Mouse (Mus musculus) hindbrain, embryonic 16.5 days (tissue): ENCODE results near the gene Gpr173. TPM values are rescaled to one million over a fixed set of nuclear protein-coding genes. Genes with fewer than 3 reads are reported as not detected.
"Not testable (repeated sequence)": the region's sequence is repeated elsewhere in the genome, so short reads cannot be mapped to it uniquely, and the experiment has no call there.

Experiments used
- ATAC-seq: fragments of 200-750 bp; cut with Nextera tagmentation; 2 replicates; pipeline ENCODE4 v1.8.0; 2017; ENCODE audit warnings: moderate TSS enrichment, moderate library complexity
- H3K27ac ChIP-seq: fragments of 300-500 bp; sonication (generic); 2 replicates; pipeline ENCODE4 v1.5.1; 2014; ENCODE audit warnings: low read depth, mild to moderate bottlenecking, control low read depth, low read length, moderate library complexity
- H3K27me3 ChIP-seq: fragments of 300-500 bp; sonication (generic); replicated peaks from 2 replicates; pipeline ENCODE4 v1.6.1; 2014; ENCODE audit warnings: low read length; ENCODE audit not compliant: control insufficient read depth, insufficient read depth
- H3K36me3 ChIP-seq: fragments of 300-500 bp; sonication (generic); 2 replicates; pipeline ENCODE4 v1.6.1; 2014; ENCODE audit warnings: mild to moderate bottlenecking, low read length, moderate library complexity, mixed read lengths; ENCODE audit not compliant: control insufficient read depth, insufficient read depth
- H3K4me1 ChIP-seq: fragments of 300-500 bp; sonication (generic); 2 replicates; pipeline ENCODE4 v1.6.1; 2014; ENCODE audit warnings: low read depth, low read length; ENCODE audit not compliant: control insufficient read depth, insufficient read depth
- H3K4me2 ChIP-seq: fragments of 300-500 bp; sonication (generic); 2 replicates; pipeline ENCODE4 v1.6.1; 2014; ENCODE audit warnings: mild to moderate bottlenecking, low read length, control low read depth, moderate library complexity
- H3K4me3 ChIP-seq: fragments of 300-500 bp; sonication (generic); 2 replicates; pipeline ENCODE4 v1.5.1; 2014; ENCODE audit warnings: mild to moderate bottlenecking, low read length, control low read depth, moderate library complexity
- H3K9ac ChIP-seq: fragments of 300-500 bp; sonication (generic); 2 replicates; pipeline ENCODE4 v1.6.1; 2014; ENCODE audit warnings: low read depth, mild to moderate bottlenecking, control low read depth, low read length, moderate library complexity
- H3K9me3 ChIP-seq: fragments of 300-500 bp; sonication (generic); 2 replicates; pipeline ENCODE4 v1.6.1; 2014; ENCODE audit warnings: mild to moderate bottlenecking, low read length, moderate library complexity; ENCODE audit not compliant: control insufficient read depth
- WGBS: fragments of 180-500 bp; shearing (Covaris S2); extraction: QIAGEN DNeasy Blood & Tissue Kit; methylation state at CpG from one replicate; pipeline ENCODE4 v1.1.7; 2014; 5-methylcytosine and 5-hydroxymethylcytosine counted together
- polyA plus RNA-seq: library from polyadenylated mRNA; unstranded; fragments of >200 nt; fragmentation: Nextera tagmentation; extraction: Ambion mirVana; gene quantifications from 2 replicates; pipeline ENCODE4 v1.2.1, GENCODE M21; 2015

The Gpr173 gene
- polyA plus RNA-seq, 1 experiment from 2014 or later = 8.5 TPM

GRCm38 (mm10) chrX:152342358-152342901 lies 26.1 kb downstream of the Gpr173 start, which contains the start of gene Tspyl2:
TSS of gene Tspyl2 (minus strand) at chrX:152342425.
- peak within 1 kb of the TSS; percentile 90 for H3K27ac ChIP-seq
- peak within 1 kb of the TSS; percentile 83 for H3K9ac ChIP-seq
- H3K36me3 ChIP-seq = 0 out of 2 replicates have a peak, but pooled peaks cover 3% of the 10 kb centered on the region
- WGBS = 11% methylated on average over 26 of the region's 27 CpGs
- H3K27me3 ChIP-seq = peaks cover 32% of the 10 kb centered on the region
- peak within 1 kb of the TSS; percentile 71 for H3K4me2 ChIP-seq
- ATAC-seq = peak; percentile 97
- peak within 1 kb of the TSS; percentile 59 for H3K4me3 ChIP-seq
- H3K9me3 ChIP-seq = no peaks in the 10 kb centered on the region
- peaks cover 8% of the 10 kb centered on the region for H3K4me1 ChIP-seq

- H3K27me3 ChIP-seq = peaks cover 26% of the 10 kb centered on the region
- WGBS = 25% methylated on average over 11 of the region's 11 CpGs
- peak overlapping the region; percentile 83 for H3K9ac ChIP-seq
- H3K4me2 ChIP-seq = peak overlapping the region; percentile 71
- H3K27ac ChIP-seq = peak overlapping the region; percentile 90
- no peaks in the 10 kb centered on the region for H3K9me3 ChIP-seq
- peak overlapping the region; percentile 59 for H3K4me3 ChIP-seq
- no peak for ATAC-seq
- 0 out of 2 replicates have a peak, but pooled peaks cover 3% of the 10 kb centered on the region for H3K36me3 ChIP-seq
- H3K4me1 ChIP-seq = peaks cover 8% of the 10 kb centered on the region
Observed at GRCm38 (mm10) chrX:152341496-152341895, 27.0 kb downstream of the Gpr173 start.

GRCm38 (mm10) chrX:152336546-152337332 lies 31.8 kb downstream of the Gpr173 start:
- peaks cover 8% of the 10 kb centered on the region for H3K4me1 ChIP-seq
- ATAC-seq = peak; percentile 99
- 0 out of 2 replicates have a peak, but pooled peaks cover 3% of the 10 kb centered on the region for H3K36me3 ChIP-seq
- H3K27ac ChIP-seq = peak overlapping the region; percentile 90
- H3K9me3 ChIP-seq = no peaks in the 10 kb centered on the region
- WGBS = 13% methylated on average over 33 of the region's 33 CpGs
- peak overlapping the region; percentile 24 for H3K4me3 ChIP-seq
- H3K9ac ChIP-seq = peak overlapping the region; percentile 54
- peak overlapping the region; percentile 54 for H3K4me2 ChIP-seq
- peaks cover 9% of the 10 kb centered on the region for H3K27me3 ChIP-seq

- H3K9ac ChIP-seq, H3K36me3 ChIP-seq, H3K9me3 ChIP-seq, H3K4me1 ChIP-seq, ATAC-seq, H3K27me3 ChIP-seq: not testable (repeated sequence)
- Histone ChIP-seq H3K4me3 (peak overlapping the region; percentile 24; the same call in 1 of the 2 replicates), H3K27ac (peak overlapping the region; percentile 44; the same call in 1 of the 2 replicates), H3K4me2 (peak overlapping the region; percentile 54; the same call in 1 of the 2 replicates)
- WGBS = 28% methylated on average over 4 of the region's 4 CpGs
Observed at GRCm38 (mm10) chrX:152336123-152336522, 32.4 kb downstream of the Gpr173 start.

GRCm38 (mm10) chrX:152329400-152329799 lies 39.1 kb downstream of the Gpr173 start:
- ATAC-seq, H3K4me1 ChIP-seq, H3K9ac ChIP-seq, H3K4me3 ChIP-seq, H3K27ac ChIP-seq, H3K4me2 ChIP-seq, H3K36me3 ChIP-seq, H3K9me3 ChIP-seq: not testable (repeated sequence)
- H3K27me3 ChIP-seq = peaks cover 15% of the 10 kb centered on the region

GRCm38 (mm10) chrX:152327689-152328052 lies 40.8 kb downstream of the Gpr173 start:
- H3K9me3 ChIP-seq = no peaks in the 10 kb centered on the region
- no peaks in the 10 kb centered on the region for H3K36me3 ChIP-seq
- 31% methylated on average over 8 of the region's 8 CpGs for WGBS
- ATAC-seq = no peak; the same call in 1 of the 2 replicates
- peak overlapping the region; percentile 58 for H3K4me2 ChIP-seq
- no peaks in the 10 kb centered on the region for H3K4me1 ChIP-seq
- H3K9ac ChIP-seq = peak overlapping the region; percentile 11; the same call in 1 of the 2 replicates
- no peak overlapping the region for H3K27ac ChIP-seq
- H3K4me3 ChIP-seq = peak overlapping the region; percentile 56
- peaks cover 15% of the 10 kb centered on the region for H3K27me3 ChIP-seq

GRCm38 (mm10) chrX:152326996-152327688 lies 41.4 kb downstream of the Gpr173 start, which contains the start of gene Kantr:
TSS of gene Kantr (minus strand) at chrX:152327495.
- Histone ChIP-seq H3K9ac (peak within 1 kb of the TSS; percentile 70), H3K27ac (peak within 1 kb of the TSS; percentile 68), H3K9me3 (no peaks in the 10 kb centered on the region), H3K4me1 (no peaks in the 10 kb centered on the region), H3K4me3 (peak within 1 kb of the TSS; percentile 56), H3K36me3 (no peaks in the 10 kb centered on the region), H3K27me3 (peaks cover 15% of the 10 kb centered on the region), H3K4me2 (peak within 1 kb of the TSS; percentile 58)
- WGBS = 17% methylated on average over 29 of the region's 29 CpGs
- peak; percentile 100 for ATAC-seq

- peaks cover 9% of the 10 kb centered on the region for H3K27me3 ChIP-seq
- no peaks in the 10 kb centered on the region for H3K36me3 ChIP-seq
- no peak overlapping the region for H3K4me3 ChIP-seq
Observed at GRCm38 (mm10) chrX:152323584-152323983, 44.9 kb downstream of the Gpr173 start.

GRCm38 (mm10) chrX:152322776-152323175 lies 45.7 kb downstream of the Gpr173 start:
- ATAC-seq = no peak
- Histone ChIP-seq H3K9ac (no peak overlapping the region), H3K27me3 (peaks cover 9% of the 10 kb centered on the region), H3K4me2 (no peak overlapping the region), H3K36me3 (no peaks in the 10 kb centered on the region), H3K4me3 (no peak overlapping the region), H3K9me3 (no peaks in the 10 kb centered on the region), H3K4me1 (no peaks in the 10 kb centered on the region), H3K27ac (no peak overlapping the region)
- WGBS = 33% methylated on average over 2 of the region's 2 CpGs

More at GRCm38 (mm10) chrX:152323584-152323983, 44.9 kb downstream of the Gpr173 start:
- no peak overlapping the region for H3K4me2 ChIP-seq
- no peak overlapping the region for H3K27ac ChIP-seq
- H3K9me3 ChIP-seq = no peaks in the 10 kb centered on the region
- H3K9ac ChIP-seq = no peak overlapping the region
- 96% methylated on average over 1 of the region's 1 CpGs for WGBS
- ATAC-seq = no peak
- H3K4me1 ChIP-seq = no peaks in the 10 kb centered on the region
